Mouse (Mus musculus): ENCODE results near the gene Lsmem1.

- TF ChIP-seq POLR2A (IDR thresholded peaks at IDR 0.05; ENCODE audit: borderline replicate concordance, insufficient read depth, low read length) (no peak), CTCF (IDR thresholded peaks at IDR 0.05; ENCODE audit: borderline replicate concordance, insufficient read depth, low read depth, low read length) (no peak)
These were observed 64.8 kb downstream of the Lsmem1 start for GRCm38 (mm10) chr12:40134529-40134928.

All from cerebellum, adult 2 months (tissue).